Mouse (Mus musculus): ENCODE results near the gene Zfp768.
"Not testable (repeated sequence)": the region's sequence is repeated elsewhere in the genome, so short reads cannot be mapped to it uniquely, and the experiment has no call there.

The Zfp768 gene

GRCm38 (mm10) chr7:127345512-127346325 lies at the start of gene Zfp768:
Gene Zfp768, minus strand, starts transcription at chr7:127345589.
- DNase-seq (ENCODE audit: low read depth, low spot score) = peak; percentile 90

- DNase-seq (ENCODE audit: low read depth, low spot score) = no peak
Observed at GRCm38 (mm10) chr7:127393944-127394333, 48.5 kb upstream of the Zfp768 start.

- peak; percentile 98 for DNase-seq (ENCODE audit: low read depth, low spot score)
Observed at GRCm38 (mm10) chr7:127393157-127393943, 48.0 kb upstream of the Zfp768 start, which contains the start of gene E430018J23Rik. Gene E430018J23Rik, minus strand, starts transcription at chr7:127393629.

GRCm38 (mm10) chr7:127392251-127392824 lies 46.9 kb upstream of the Zfp768 start:
- no peak for DNase-seq (ENCODE audit: low read depth, low spot score)

- no peak for DNase-seq (ENCODE audit: low read depth, low spot score)
Observed at GRCm38 (mm10) chr7:127391538-127391937, 46.1 kb upstream of the Zfp768 start.

- no peak for DNase-seq (ENCODE audit: low read depth, low spot score)
Observed at GRCm38 (mm10) chr7:127390306-127390705, 44.9 kb upstream of the Zfp768 start.

- DNase-seq (ENCODE audit: low read depth, low spot score) = not testable (repeated sequence)
Observed at GRCm38 (mm10) chr7:127388201-127388600, 42.8 kb upstream of the Zfp768 start.

- DNase-seq (ENCODE audit: low read depth, low spot score) = peak; percentile 81
Observed at GRCm38 (mm10) chr7:127386641-127387392, 41.4 kb upstream of the Zfp768 start, which contains the start of gene 9130019O22Rik. Gene 9130019O22Rik, minus strand, starts transcription at chr7:127387166.

- DNase-seq (ENCODE audit: low read depth, low spot score) = not testable (repeated sequence)
Observed at GRCm38 (mm10) chr7:127385560-127385959, 40.2 kb upstream of the Zfp768 start.

GRCm38 (mm10) chr7:127378310-127378921 lies 33.0 kb upstream of the Zfp768 start:
- DNase-seq (ENCODE audit: low read depth, low spot score) = no peak

GRCm38 (mm10) chr7:127375271-127376245 lies 30.2 kb upstream of the Zfp768 start, which contains the start of gene Zfp747:
Gene Zfp747, minus strand, starts transcription at chr7:127376050.
- DNase-seq (ENCODE audit: low read depth, low spot score) = peak; percentile 82

GRCm38 (mm10) chr7:127371870-127372269 lies 26.5 kb upstream of the Zfp768 start:
- not testable (repeated sequence) for DNase-seq (ENCODE audit: low read depth, low spot score)

- DNase-seq (ENCODE audit: low read depth, low spot score) = no peak
Observed at GRCm38 (mm10) chr7:127371213-127371612, 25.8 kb upstream of the Zfp768 start.

GRCm38 (mm10) chr7:127366249-127366648 lies 20.9 kb upstream of the Zfp768 start:
- no peak for DNase-seq (ENCODE audit: low read depth, low spot score)

GRCm38 (mm10) chr7:127364166-127364565 lies 18.8 kb upstream of the Zfp768 start:
- no peak for DNase-seq (ENCODE audit: low read depth, low spot score)

GRCm38 (mm10) chr7:127363475-127363921 lies 18.1 kb upstream of the Zfp768 start:
- no peak for DNase-seq (ENCODE audit: low read depth, low spot score)

GRCm38 (mm10) chr7:127362418-127362817 lies 17.0 kb upstream of the Zfp768 start:
- DNase-seq (ENCODE audit: low read depth, low spot score) = not testable (repeated sequence)

- DNase-seq (ENCODE audit: low read depth, low spot score) = no peak
Observed at GRCm38 (mm10) chr7:127361449-127361848, 16.1 kb upstream of the Zfp768 start.

- DNase-seq (ENCODE audit: low read depth, low spot score) = no peak
Observed at GRCm38 (mm10) chr7:127360265-127360664, 14.9 kb upstream of the Zfp768 start.

Measured in embryo, embryonic 11.5 days (tissue).